ENCODE assay signal across 9 mouse cellular contexts in the genomic region with DNA sequence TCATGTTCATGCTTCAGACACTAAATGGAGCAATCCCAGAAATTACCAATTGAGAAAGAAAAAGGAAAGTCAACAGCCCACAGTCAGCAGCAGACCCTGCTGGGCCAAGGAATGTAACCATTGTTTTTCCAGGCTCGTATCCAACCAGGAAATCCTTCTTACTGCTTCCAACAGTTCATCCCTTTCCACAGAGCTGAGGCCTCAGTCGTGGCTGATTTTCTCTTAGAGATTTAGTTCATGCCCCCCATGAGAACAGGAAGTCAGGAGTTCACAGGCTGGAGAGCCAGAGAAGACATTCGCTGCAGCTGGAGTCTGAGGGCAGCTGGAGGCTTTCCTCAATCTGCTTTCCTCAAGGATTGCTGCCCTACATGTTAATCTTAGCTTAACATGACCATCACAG. TPM values are rescaled to one million over a fixed set of nuclear protein-coding genes. Genes with fewer than 3 reads are reported as not detected.
DNase-seq lines count a peak whose midpoint lies in the region; ATAC-seq and TF ChIP-seq lines count a peak whose summit lies in the region.
"Had no signal": no experiment of that assay in that cellular context is flagged by ENCODE, and none has a peak within 500 bp of the region (broad histone marks: within the 10 kb centered on the region; RNA-seq: fewer than 3 reads in every experiment).

No protein-coding gene starts in this region.

- H3K4me3 ChIP-seq in forebrain, embryonic 14.5 days (ENCODE audit: low read depth, low read length), result no peak overlapping the region
- no peak overlapping the region for H3K4me3 ChIP-seq in forebrain, embryonic 16.5 days (replicated peaks; ENCODE audit: low read length)
- no peak overlapping the region for H3K4me3 ChIP-seq in liver, postnatal 0 days (ENCODE audit: low read depth, low read length)
- H3K4me3 ChIP-seq in forebrain, embryonic 13.5 days, result no peak overlapping the region

- H3K27ac ChIP-seq in forebrain, embryonic 14.5 days (ENCODE audit: low read depth, low read length), result no peak overlapping the region
- H3K27ac ChIP-seq in forebrain, embryonic 16.5 days (ENCODE audit: low read length), result no peak overlapping the region
- peak overlapping the region; percentile 59 for H3K27ac ChIP-seq in liver, postnatal 0 days (ENCODE audit: low read depth)
- no peak overlapping the region for H3K27ac ChIP-seq in forebrain, embryonic 13.5 days

- TF ChIP-seq EP300 in liver, postnatal 0 days (IDR thresholded peaks at IDR 0.05; ENCODE audit: low read depth), result peak; percentile 38; the same call in 1 of the 2 replicates

- no peaks in the 10 kb centered on the region for H3K27me3 ChIP-seq in forebrain, embryonic 14.5 days (replicated peaks; ENCODE audit: control insufficient read depth, insufficient read depth, low read length)
- no peaks in the 10 kb centered on the region for H3K27me3 ChIP-seq in forebrain, embryonic 16.5 days (replicated peaks; ENCODE audit: control insufficient read depth, insufficient read depth, low read length)
- H3K27me3 ChIP-seq in liver, postnatal 0 days (ENCODE audit: insufficient read depth, low read length), result no peaks in the 10 kb centered on the region
- H3K27me3 ChIP-seq in forebrain, embryonic 13.5 days, result no peaks in the 10 kb centered on the region

- no peak for TF ChIP-seq CTCF in liver, postnatal 0 days (IDR thresholded peaks at IDR 0.05; ENCODE audit: low read depth)

- DNase-seq in forebrain, embryonic 14.5 days (ENCODE audit: low spot score), result peak; percentile 17
- peak; percentile 93 for DNase-seq in adipocyte (ENCODE audit: low spot score)
- peak; percentile 78 to 84 for DNase-seq in heart, postnatal 10 days
- DNase-seq in liver, postnatal 0 days, result no peak
- DNase-seq in T-cell, adult 2 months (ENCODE audit: low spot score), result no peak
- DNase-seq in left cerebral cortex, adult 8-10 months (ENCODE audit: low spot score in 2 of 2), result no peak

- no peaks in the 10 kb centered on the region for H3K4me1 ChIP-seq in forebrain, embryonic 14.5 days (ENCODE audit: control insufficient read depth, insufficient read depth, low read length)
- no peaks in the 10 kb centered on the region; the same call in 1 of the 2 replicates for H3K4me1 ChIP-seq in forebrain, embryonic 16.5 days (replicated peaks; ENCODE audit: control insufficient read depth, insufficient read depth, low read length)
- peaks cover 61% of the 10 kb centered on the region for H3K4me1 ChIP-seq in liver, postnatal 0 days (ENCODE audit: insufficient read depth)
- H3K4me1 ChIP-seq in forebrain, embryonic 13.5 days, result no peaks in the 10 kb centered on the region

- no peak overlapping the region for H3K9ac ChIP-seq in forebrain, embryonic 14.5 days (ENCODE audit: low read length)
- H3K9ac ChIP-seq in forebrain, embryonic 16.5 days (replicated peaks; ENCODE audit: low read depth, low read length), result no peak overlapping the region
- H3K9ac ChIP-seq in liver, postnatal 0 days (replicated peaks), result no peak overlapping the region
- H3K9ac ChIP-seq in forebrain, embryonic 13.5 days, result no peak overlapping the region

- no peaks in the 10 kb centered on the region for H3K9me3 ChIP-seq in forebrain, embryonic 14.5 days (replicated peaks; ENCODE audit: control insufficient read depth, low read length)
- no peaks in the 10 kb centered on the region for H3K9me3 ChIP-seq in forebrain, embryonic 16.5 days (ENCODE audit: control insufficient read depth, low read length)
- H3K9me3 ChIP-seq in liver, postnatal 0 days (ENCODE audit: low read length), result no peaks in the 10 kb centered on the region
- no peaks in the 10 kb centered on the region for H3K9me3 ChIP-seq in forebrain, embryonic 13.5 days (replicated peaks)

- intact Hi-C loops in heart, postnatal 10 days (cut with DNase I), result loop anchor here (2.0 kb wide), 1 partner anchor 21 kb away; no protein-coding TSS in a partner anchor

- H3K36me3 ChIP-seq in forebrain, embryonic 14.5 days (ENCODE audit: control insufficient read depth, insufficient read depth, low read length), result no peaks in the 10 kb centered on the region
- H3K36me3 ChIP-seq in forebrain, embryonic 16.5 days (ENCODE audit: control insufficient read depth, insufficient read depth), result no peaks in the 10 kb centered on the region
- H3K36me3 ChIP-seq in liver, postnatal 0 days (replicated peaks; ENCODE audit: insufficient read depth, low read length), result no peaks in the 10 kb centered on the region
- H3K36me3 ChIP-seq in forebrain, embryonic 13.5 days (ENCODE audit: poor library complexity, severe bottlenecking), result no peaks in the 10 kb centered on the region

- no peak overlapping the region for H3K4me2 ChIP-seq in forebrain, embryonic 14.5 days (ENCODE audit: low read length)
- H3K4me2 ChIP-seq in forebrain, embryonic 16.5 days (ENCODE audit: low read length), result no peak overlapping the region
- H3K4me2 ChIP-seq in liver, postnatal 0 days (ENCODE audit: low read depth, low read length), result no peak overlapping the region
- H3K4me2 ChIP-seq in forebrain, embryonic 13.5 days, result no peak overlapping the region

- no peak for ATAC-seq in forebrain, embryonic 14.5 days
- ATAC-seq in forebrain, embryonic 16.5 days, result no peak
- no peak for ATAC-seq in liver, postnatal 0 days
- no peak for ATAC-seq in forebrain, embryonic 13.5 days

- WGBS in forebrain, embryonic 14.5 days, result 38% methylated on average over 3 of the region's 3 CpGs
- 36% methylated on average over 3 of the region's 3 CpGs for WGBS in forebrain, embryonic 16.5 days
- WGBS in liver, postnatal 0 days (ENCODE audit: insufficient replicate concordance), result 26% methylated on average over 3 of the region's 3 CpGs
- 36% methylated on average over 3 of the region's 3 CpGs for WGBS in forebrain, embryonic 13.5 days

RNA-seq across cellular contexts. Expression of gene Ifnar2, which starts 9.1 kb away (rescaled TPM):
- polyA plus RNA-seq in forebrain, embryonic 14.5 days (2014; fragmentation: Nextera tagmentation; extraction: Ambion mirVana), result 44.6 and 46.9 TPM in 2 replicates
- polyA plus RNA-seq in forebrain, embryonic 16.5 days (2015; fragmentation: Nextera tagmentation; extraction: Ambion mirVana), result 44.2 and 50.3 TPM in 2 replicates
- 10 to 100 TPM; 39.1 to 42.0 TPM for total RNA-seq in heart, postnatal 10 days (2021)
- 107 and 113 TPM in 2 replicates for polyA plus RNA-seq in liver, postnatal 0 days (2015; fragmentation: Nextera tagmentation; extraction: Ambion mirVana)
- 10 to 100 TPM; 20.8 to 40.4 (median 27.7) TPM for total RNA-seq in left cerebral cortex, adult 8-10 months (2022)
- 29.8 and 32.5 TPM in 2 replicates for polyA plus RNA-seq in forebrain, embryonic 13.5 days (2015; fragmentation: Nextera tagmentation; extraction: Ambion mirVana)

RNA-seq across cellular contexts. Expression of gene Gm21970, which starts 28.0 kb away (rescaled TPM):
- not detected in 2 replicates for polyA plus RNA-seq in forebrain, embryonic 14.5 days (2014; fragmentation: Nextera tagmentation; extraction: Ambion mirVana)
- not detected in 2 replicates for polyA plus RNA-seq in forebrain, embryonic 16.5 days (2015; fragmentation: Nextera tagmentation; extraction: Ambion mirVana)
- not detected for total RNA-seq in heart, postnatal 10 days (2021)
- not detected in 2 replicates for polyA plus RNA-seq in liver, postnatal 0 days (2015; fragmentation: Nextera tagmentation; extraction: Ambion mirVana)
- total RNA-seq in left cerebral cortex, adult 8-10 months (2022), result not detected
- not detected in 2 replicates for polyA plus RNA-seq in forebrain, embryonic 13.5 days (2015; fragmentation: Nextera tagmentation; extraction: Ambion mirVana)
- total RNA-seq: gastrocnemius, postnatal 4 days had no signal

RNA-seq across cellular contexts. Expression of gene Il10rb, which starts 42.5 kb away (rescaled TPM):
- polyA plus RNA-seq in forebrain, embryonic 14.5 days (2014; fragmentation: Nextera tagmentation; extraction: Ambion mirVana), result 7.7 and 10.5 TPM in 2 replicates
- polyA plus RNA-seq in forebrain, embryonic 16.5 days (2015; fragmentation: Nextera tagmentation; extraction: Ambion mirVana), result 8.9 and 10.7 TPM in 2 replicates
- 100 to 1,000 TPM in 1 of 2 experiments, 10 to 100 TPM in 1; 82.7 to 101 TPM for total RNA-seq in heart, postnatal 10 days (2021)
- 25.5 and 26.4 TPM in 2 replicates for polyA plus RNA-seq in liver, postnatal 0 days (2015; fragmentation: Nextera tagmentation; extraction: Ambion mirVana)
- total RNA-seq in left cerebral cortex, adult 8-10 months (2022), result 10 to 100 TPM; 10.9 to 14.4 (median 11.8) TPM
- polyA plus RNA-seq in forebrain, embryonic 13.5 days (2015; fragmentation: Nextera tagmentation; extraction: Ambion mirVana), result 5.9 TPM in 2 replicates

Comparison
In these comparisons a context has a peak if more than half of its experiments do, and no peak if none do; other contexts are left out.
1. DNase-seq: peak in forebrain, embryonic 14.5 days (single experiment), adipocyte (single experiment) and heart, postnatal 10 days (2 of 2); none in liver, postnatal 0 days (single experiment), T-cell, adult 2 months (single experiment) and left cerebral cortex, adult 8-10 months (0 of 2).